Mouse (Mus musculus): ENCODE measurements around the gene Agtpbp1. TPM values are rescaled to one million over a fixed set of nuclear protein-coding genes. Genes with fewer than 3 reads are reported as not detected.
"Not testable (repeated sequence)": the region's sequence is repeated elsewhere in the genome, so short reads cannot be mapped to it uniquely, and the experiment has no call there.

Gene Agtpbp1
- total and polyA plus RNA-seq, 2 experiments from 2014 or later, result 70.8 to 129 TPM

- no peak overlapping the region for H3K4me3 ChIP-seq (ENCODE audit: low read depth, low read length)
- no peaks in the 10 kb centered on the region for H3K4me1 ChIP-seq (ENCODE audit: insufficient read depth, low read length)
- no peak overlapping the region for H3K9ac ChIP-seq (replicated peaks; ENCODE audit: low read length, poor library complexity, severe bottlenecking)
- H3K27me3 ChIP-seq (ENCODE audit: insufficient read depth, low read length), result no peaks in the 10 kb centered on the region
- H3K9me3 ChIP-seq (ENCODE audit: low read length), result no peaks in the 10 kb centered on the region
- WGBS, result 85% methylated on average over 10 of the region's 10 CpGs
- H3K27ac ChIP-seq (ENCODE audit: low read depth, low read length), result no peak overlapping the region
- no peak for ATAC-seq (ENCODE audit: low FRiP score)
- no peak for DNase-seq (ENCODE audit: low spot score)
- TF ChIP-seq CTCF (IDR thresholded peaks at IDR 0.05), result no peak
- H3K36me3 ChIP-seq (ENCODE audit: insufficient read depth, low read length), result peaks cover 64% of the 10 kb centered on the region
- no peak overlapping the region for H3K4me2 ChIP-seq (ENCODE audit: low read depth, low read length, poor library complexity, severe bottlenecking)
These were observed 20.3 kb upstream of the Agtpbp1 start for GRCm38 (mm10) chr13:59605221-59605922.

- no peaks in the 10 kb centered on the region for H3K9me3 ChIP-seq (ENCODE audit: low read length)
- no peak overlapping the region for H3K9ac ChIP-seq (replicated peaks; ENCODE audit: low read length, poor library complexity, severe bottlenecking)
- DNase-seq (ENCODE audit: low spot score) (no peak), ATAC-seq (ENCODE audit: low FRiP score) (no peak)
- H3K4me1 ChIP-seq (ENCODE audit: insufficient read depth, low read length), result no peaks in the 10 kb centered on the region
- H3K27me3 ChIP-seq (ENCODE audit: insufficient read depth, low read length), result no peaks in the 10 kb centered on the region
- H3K4me3 ChIP-seq (ENCODE audit: low read depth, low read length), result no peak overlapping the region
- H3K4me2 ChIP-seq (ENCODE audit: low read depth, low read length, poor library complexity, severe bottlenecking), result no peak overlapping the region
- no peak overlapping the region for H3K27ac ChIP-seq (ENCODE audit: low read depth, low read length)
- H3K36me3 ChIP-seq (ENCODE audit: insufficient read depth, low read length), result peaks cover 67% of the 10 kb centered on the region
- 86% methylated on average over 1 of the region's 1 CpGs for WGBS
- TF ChIP-seq CTCF (IDR thresholded peaks at IDR 0.05), result no peak
These were observed 19.5 kb upstream of the Agtpbp1 start for GRCm38 (mm10) chr13:59604511-59604910.

- Histone ChIP-seq H3K27me3 (ENCODE audit: insufficient read depth, low read length) (no peaks in the 10 kb centered on the region), H3K27ac (ENCODE audit: low read depth, low read length) (no peak overlapping the region), H3K4me2 (ENCODE audit: low read depth, low read length, poor library complexity, severe bottlenecking) (no peak overlapping the region), H3K4me3 (ENCODE audit: low read depth, low read length) (no peak overlapping the region), H3K4me1 (ENCODE audit: insufficient read depth, low read length) (no peaks in the 10 kb centered on the region), H3K36me3 (ENCODE audit: insufficient read depth, low read length) (peaks cover 58% of the 10 kb centered on the region), H3K9me3 (ENCODE audit: low read length) (no peaks in the 10 kb centered on the region), H3K9ac (replicated peaks; ENCODE audit: low read length, poor library complexity, severe bottlenecking) (no peak overlapping the region)
- WGBS, result 98% methylated on average over 5 of the region's 5 CpGs
- DNase-seq (ENCODE audit: low spot score) (no peak), ATAC-seq (ENCODE audit: low FRiP score) (no peak)
- no peak for TF ChIP-seq CTCF (IDR thresholded peaks at IDR 0.05)
These were observed 18.1 kb upstream of the Agtpbp1 start for GRCm38 (mm10) chr13:59603096-59603495.

GRCm38 (mm10) chr13:59592630-59593029 lies 7.6 kb upstream of the Agtpbp1 start:
- no peak overlapping the region for H3K4me3 ChIP-seq (ENCODE audit: low read depth, low read length)
- no peaks in the 10 kb centered on the region for H3K27me3 ChIP-seq (ENCODE audit: insufficient read depth, low read length)
- no peaks in the 10 kb centered on the region; the same call in 1 of the 2 replicates for H3K4me1 ChIP-seq (ENCODE audit: insufficient read depth, low read length)
- H3K4me2 ChIP-seq (ENCODE audit: low read depth, low read length, poor library complexity, severe bottlenecking), result no peak overlapping the region
- ATAC-seq (ENCODE audit: low FRiP score), result no peak
- H3K27ac ChIP-seq (ENCODE audit: low read depth, low read length), result no peak overlapping the region
- no peaks in the 10 kb centered on the region for H3K9me3 ChIP-seq (ENCODE audit: low read length)
- no peak for TF ChIP-seq CTCF (IDR thresholded peaks at IDR 0.05)
- 90% methylated on average over 1 of the region's 1 CpGs for WGBS
- peaks cover 22% of the 10 kb centered on the region for H3K36me3 ChIP-seq (ENCODE audit: insufficient read depth, low read length)
- H3K9ac ChIP-seq (replicated peaks; ENCODE audit: low read length, poor library complexity, severe bottlenecking), result no peak overlapping the region
- no peak for DNase-seq (ENCODE audit: low spot score)

GRCm38 (mm10) chr13:59592058-59592457 lies 7.0 kb upstream of the Agtpbp1 start:
- not testable (repeated sequence) for H3K27ac ChIP-seq (ENCODE audit: low read depth, low read length); ATAC-seq (ENCODE audit: low FRiP score); DNase-seq (ENCODE audit: low spot score); H3K9ac ChIP-seq (replicated peaks; ENCODE audit: low read length, poor library complexity, severe bottlenecking); H3K4me3 ChIP-seq (ENCODE audit: low read depth, low read length); H3K27me3 ChIP-seq (ENCODE audit: insufficient read depth, low read length); H3K4me2 ChIP-seq (ENCODE audit: low read depth, low read length, poor library complexity, severe bottlenecking); H3K4me1 ChIP-seq (ENCODE audit: insufficient read depth, low read length); H3K9me3 ChIP-seq (ENCODE audit: low read length)
- WGBS, result 99% methylated on average over 3 of the region's 3 CpGs
- peaks cover 22% of the 10 kb centered on the region for H3K36me3 ChIP-seq (ENCODE audit: insufficient read depth, low read length)

GRCm38 (mm10) chr13:59590691-59591090 lies 5.7 kb upstream of the Agtpbp1 start:
- DNase-seq (ENCODE audit: low spot score) (no peak), ATAC-seq (ENCODE audit: low FRiP score) (no peak)
- Histone ChIP-seq H3K9me3 (ENCODE audit: low read length) (no peaks in the 10 kb centered on the region), H3K9ac (replicated peaks; ENCODE audit: low read length, poor library complexity, severe bottlenecking) (no peak overlapping the region), H3K4me3 (ENCODE audit: low read depth, low read length) (no peak overlapping the region), H3K4me2 (ENCODE audit: low read depth, low read length, poor library complexity, severe bottlenecking) (no peak overlapping the region), H3K4me1 (ENCODE audit: insufficient read depth, low read length) (peaks cover 12% of the 10 kb centered on the region; the same call in 1 of the 2 replicates), H3K36me3 (ENCODE audit: insufficient read depth, low read length) (peaks cover 21% of the 10 kb centered on the region), H3K27ac (ENCODE audit: low read depth, low read length) (no peak overlapping the region), H3K27me3 (ENCODE audit: insufficient read depth, low read length) (no peaks in the 10 kb centered on the region)
- no peak for TF ChIP-seq CTCF (IDR thresholded peaks at IDR 0.05)
- 78% methylated on average over 4 of the region's 4 CpGs for whole genome bisulfite sequencing
